Mouse (Mus musculus) colon, adult 2 months (tissue): Measurements from ENCODE around the gene Sult3a2. TPM values are rescaled to one million over a fixed set of nuclear protein-coding genes. Genes with fewer than 3 reads are reported as not detected.

Experiments used
- polyA plus RNA-seq: library from polyadenylated mRNA; depleted of rRNA; stranded (reverse); fragments of >200 nt; gene quantifications from 2 replicates; pipeline ENCODE4 v1.2.3, GENCODE M21; 2012; rRNA removed

Gene Sult3a2
- not detected in 2 replicates for polyA plus RNA-seq

DNA sequence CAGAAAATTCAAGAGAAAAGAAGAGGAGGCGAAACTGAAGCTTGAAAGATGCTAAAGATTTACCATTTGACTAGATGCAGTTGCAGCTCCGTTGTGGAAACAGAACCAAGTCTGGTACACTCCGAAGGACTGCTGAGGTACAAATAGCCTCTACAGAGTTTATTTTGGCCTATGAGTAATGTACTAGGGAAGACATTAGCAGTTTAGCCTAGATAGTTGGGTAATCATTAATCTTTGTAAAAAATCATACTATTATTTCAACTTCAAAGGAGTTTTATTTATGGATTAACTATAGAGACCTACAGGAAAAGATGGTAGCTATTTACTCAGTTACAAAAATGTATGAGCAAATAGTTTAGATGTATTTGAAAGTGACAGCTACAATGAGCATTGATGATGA lies at the start of gene Sult3a2:
Gene Sult3a2, minus strand, starts transcription at position 101 of the 400 bp plus-strand sequence.

Other genes starting within 250 kb of the Sult3a2 start
- gene Clvs2, start 161.9 kb downstream of the Sult3a2 start, polyA plus RNA-seq, result 0.91 and 0.97 TPM in 2 replicates
- gene Sult3a1, start 71.0 kb upstream of the Sult3a2 start, polyA plus RNA-seq, result not detected in 2 replicates
- not detected in 2 replicates for gene Rsph4a, start 118.4 kb upstream of the Sult3a2 start, polyA plus RNA-seq
- gene Zup1, start 164.6 kb upstream of the Sult3a2 start, polyA plus RNA-seq, result 3.4 and 3.6 TPM in 2 replicates
- 41.0 and 48.1 TPM in 2 replicates for gene Rwdd1, start 232.9 kb upstream of the Sult3a2 start, polyA plus RNA-seq